Comparison of ENCODE assay signal across 9 mouse cellular contexts in genomic region chr4:155187192-155187674, GRCm38 (mm10). TPM values are rescaled to one million over a fixed set of nuclear protein-coding genes. Genes with fewer than 3 reads are reported as not detected.
DNase-seq lines count a peak whose midpoint lies in the region; ATAC-seq lines count a peak whose summit lies in the region.
"Had no signal": no experiment of that assay in that cellular context is flagged by ENCODE, and none has a peak within 500 bp of the region (broad histone marks: within the 10 kb centered on the region; RNA-seq: fewer than 3 reads in every experiment).

No protein-coding gene starts in this region.

- H3K9me3 ChIP-seq in kidney, embryonic 16.5 days (ENCODE audit: low read length) = no peaks in the 10 kb centered on the region
- no peaks in the 10 kb centered on the region for H3K9me3 ChIP-seq in embryonic facial prominence, embryonic 10.5 days
- no peaks in the 10 kb centered on the region for H3K9me3 ChIP-seq in limb, embryonic 10.5 days (replicated peaks)
- no peaks in the 10 kb centered on the region for H3K9me3 ChIP-seq in neural tube, embryonic 15.5 days (replicated peaks)
- H3K9me3 ChIP-seq: midbrain, embryonic 12.5 days had no signal

- intact Hi-C loops in left cerebral cortex, postnatal 36 days (cut with DNase I) = no loop called here

- DNase-seq in kidney, adult 9 months = no peak
- no peak for DNase-seq in embryonic facial prominence, embryonic 10.5 days (ENCODE audit: low spot score)
- DNase-seq in limb, embryonic 10.5 days (ENCODE audit: low spot score) = no peak
- no peak for DNase-seq in left cerebral cortex, postnatal 36 days (ENCODE audit: low spot score in 2 of 2)
- DNase-seq in thymus, postnatal 36 days = no peak
- no peak for DNase-seq in MN1 (ENCODE audit: low spot score)

- H3K27ac ChIP-seq in kidney, embryonic 16.5 days (ENCODE audit: low read length) = peak overlapping the region; percentile 71
- peak overlapping the region; percentile 72 for H3K27ac ChIP-seq in embryonic facial prominence, embryonic 10.5 days (replicated peaks)
- peak overlapping the region; percentile 57; the same call in 1 of the 2 replicates for H3K27ac ChIP-seq in limb, embryonic 10.5 days
- 0 out of 2 replicates have a peak overlapping the region, but pooled peaks have one; percentile 23 for H3K27ac ChIP-seq in neural tube, embryonic 15.5 days (replicated peaks)
- H3K27ac ChIP-seq: midbrain, embryonic 12.5 days had no signal

- H3K9ac ChIP-seq in kidney, embryonic 16.5 days (replicated peaks; ENCODE audit: low read length) = peak overlapping the region; percentile 37; the same call in 1 of the 2 replicates
- H3K9ac ChIP-seq in neural tube, embryonic 15.5 days (replicated peaks) = no peak overlapping the region
- H3K9ac ChIP-seq: midbrain, embryonic 12.5 days had no signal

- peak; percentile 10; the same call in 1 of the 2 replicates for ATAC-seq in kidney, embryonic 16.5 days (ENCODE audit: low FRiP score, low TSS enrichment)
- no peak for ATAC-seq in neural tube, embryonic 15.5 days (ENCODE audit: low FRiP score)

- WGBS in kidney, embryonic 16.5 days = 35% methylated on average over 3 of the region's 3 CpGs
- WGBS in embryonic facial prominence, embryonic 10.5 days = 65% methylated on average over 3 of the region's 3 CpGs
- WGBS in limb, embryonic 10.5 days = 44% methylated on average over 3 of the region's 3 CpGs
- 20% methylated on average over 3 of the region's 3 CpGs for WGBS in neural tube, embryonic 15.5 days

- H3K4me3 ChIP-seq in kidney, embryonic 16.5 days (ENCODE audit: low read length) = no peak overlapping the region
- 0 out of 2 replicates have a peak overlapping the region, but pooled peaks have one; percentile 2 for H3K4me3 ChIP-seq in embryonic facial prominence, embryonic 10.5 days
- H3K4me3 ChIP-seq in limb, embryonic 10.5 days = no peak overlapping the region
- no peak overlapping the region for H3K4me3 ChIP-seq in neural tube, embryonic 15.5 days (replicated peaks)
- H3K4me3 ChIP-seq: midbrain, embryonic 12.5 days had no signal

- no peaks in the 10 kb centered on the region for H3K36me3 ChIP-seq in kidney, embryonic 16.5 days (ENCODE audit: insufficient read depth, low read length)
- peaks cover 13% of the 10 kb centered on the region for H3K36me3 ChIP-seq in embryonic facial prominence, embryonic 10.5 days (replicated peaks)
- H3K36me3 ChIP-seq in limb, embryonic 10.5 days = peaks cover 11% of the 10 kb centered on the region
- H3K36me3 ChIP-seq in neural tube, embryonic 15.5 days = no peaks in the 10 kb centered on the region
- H3K36me3 ChIP-seq: midbrain, embryonic 12.5 days had no signal

- H3K27me3 ChIP-seq in kidney, embryonic 16.5 days (ENCODE audit: insufficient read depth, low read length) = no peaks in the 10 kb centered on the region
- no peaks in the 10 kb centered on the region for H3K27me3 ChIP-seq in embryonic facial prominence, embryonic 10.5 days (replicated peaks; ENCODE audit: low read depth, poor library complexity, severe bottlenecking)
- H3K27me3 ChIP-seq in limb, embryonic 10.5 days (ENCODE audit: low read depth, poor library complexity, severe bottlenecking) = no peaks in the 10 kb centered on the region
- H3K27me3 ChIP-seq in neural tube, embryonic 15.5 days (replicated peaks) = no peaks in the 10 kb centered on the region
- H3K27me3 ChIP-seq: midbrain, embryonic 12.5 days had no signal

- H3K4me1 ChIP-seq in kidney, embryonic 16.5 days (ENCODE audit: insufficient read depth, low read length) = peaks cover 94% of the 10 kb centered on the region
- peaks cover 98% of the 10 kb centered on the region for H3K4me1 ChIP-seq in embryonic facial prominence, embryonic 10.5 days
- peaks cover 92% of the 10 kb centered on the region for H3K4me1 ChIP-seq in limb, embryonic 10.5 days
- H3K4me1 ChIP-seq in neural tube, embryonic 15.5 days = peaks cover 85% of the 10 kb centered on the region

- H3K4me2 ChIP-seq in kidney, embryonic 16.5 days (replicated peaks; ENCODE audit: low read depth, low read length) = no peak overlapping the region
- H3K4me2 ChIP-seq in neural tube, embryonic 15.5 days = no peak overlapping the region
- H3K4me2 ChIP-seq: midbrain, embryonic 12.5 days had no signal

RNA-seq across cellular contexts. Expression of gene Ski, which starts 35.2 kb away (rescaled TPM):
- polyA plus RNA-seq in kidney, embryonic 16.5 days (2015; fragmentation: Nextera tagmentation; extraction: Ambion mirVana) = 14.5 and 15.9 TPM in 2 replicates
- 8.5 and 10.7 TPM in 2 replicates for polyA plus RNA-seq in embryonic facial prominence, embryonic 10.5 days (2016; fragmentation: Nextera tagmentation; extraction: Ambion mirVana)
- polyA plus RNA-seq in limb, embryonic 10.5 days (2016; fragmentation: Nextera tagmentation; extraction: Ambion mirVana) = 9.6 and 10.6 TPM in 2 replicates
- 10.0 and 10.6 TPM in 2 replicates for polyA plus RNA-seq in neural tube, embryonic 15.5 days (2015; fragmentation: Nextera tagmentation; extraction: Ambion mirVana)
- 100 to 1,000 TPM; 113 to 119 TPM for total RNA-seq in left cerebral cortex, postnatal 36 days (2021)
